Mouse (Mus musculus) limb, embryonic 15.5 days (tissue): ENCODE data around the gene Tex9. TPM values are rescaled to one million over a fixed set of nuclear protein-coding genes. Genes with fewer than 3 reads are reported as not detected.

ENCODE experiments used
- ATAC-seq: fragments of 200-750 bp; cut with Nextera tagmentation; 2 replicates; pipeline ENCODE4 v1.8.0; 2017; ENCODE audit warnings: low read depth, moderate TSS enrichment; ENCODE audit not compliant: insufficient number of reproducible peaks, low FRiP score, low TSS enrichment
- H3K27ac ChIP-seq: fragments of 300-500 bp; sonication (generic); 2 replicates; pipeline ENCODE4 v1.5.1; 2015; ENCODE audit warnings: moderate library complexity, mild to moderate bottlenecking, inconsistent platforms
- H3K27me3 ChIP-seq: fragments of 300-500 bp; sonication (generic); 2 replicates; pipeline ENCODE4 v1.6.1; 2015; ENCODE audit warnings: inconsistent platforms
- H3K36me3 ChIP-seq: fragments of 300-500 bp; sonication (generic); 2 replicates; pipeline ENCODE4 v1.6.1; 2015; ENCODE audit warnings: inconsistent platforms
- H3K4me1 ChIP-seq: fragments of 300-500 bp; sonication (generic); 2 replicates; pipeline ENCODE4 v1.6.1; 2015; ENCODE audit warnings: inconsistent platforms
- H3K4me2 ChIP-seq: fragments of 300-500 bp; sonication (generic); 2 replicates; pipeline ENCODE4 v1.6.1; 2015; ENCODE audit warnings: mild to moderate bottlenecking, inconsistent platforms
- H3K4me3 ChIP-seq: fragments of 300-500 bp; sonication (generic); 2 replicates; pipeline ENCODE4 v1.5.1; 2015; ENCODE audit warnings: mild to moderate bottlenecking, inconsistent platforms
- H3K9ac ChIP-seq: fragments of 300-500 bp; sonication (generic); 2 replicates; pipeline ENCODE4 v1.6.1; 2015; ENCODE audit warnings: inconsistent platforms
- H3K9me3 ChIP-seq: fragments of 300-500 bp; sonication (generic); 2 replicates; pipeline ENCODE4 v1.6.1; 2016; ENCODE audit warnings: inconsistent platforms
- WGBS: fragments of 180-500 bp; shearing (Covaris S2); methylation state at CpG from one replicate; pipeline ENCODE4 v1.1.7; 2015; 5-methylcytosine and 5-hydroxymethylcytosine counted together
- polyA plus RNA-seq: library from polyadenylated mRNA; unstranded; fragments of >200 nt; fragmentation: Nextera tagmentation; extraction: Ambion mirVana; gene quantifications from 2 replicates; pipeline ENCODE4 v1.2.1, GENCODE M21; 2015

Tex9 gene
- polyA plus RNA-seq = 22.0 and 24.0 TPM in 2 replicates

DNA sequence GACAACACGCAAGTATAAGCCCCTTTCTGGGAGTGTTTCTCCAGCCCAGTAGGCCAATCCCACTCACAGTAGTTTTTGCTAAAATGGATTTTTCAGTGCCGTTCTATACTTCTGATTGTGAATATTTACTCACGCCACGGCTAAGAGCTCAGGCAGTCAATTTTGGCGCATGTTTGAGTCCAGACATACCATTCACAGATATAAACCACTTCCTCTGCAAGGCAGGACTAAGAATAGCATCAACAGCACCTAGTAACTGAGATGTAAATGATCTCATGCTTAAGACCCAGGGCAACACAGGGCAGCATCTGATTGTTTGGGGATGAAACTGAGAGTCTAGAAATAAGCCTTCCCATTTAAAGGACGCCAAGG lies at the start of gene Tex9:
TSS of gene Tex9 (minus strand) at position 19 of the 372 bp plus-strand sequence.
- ATAC-seq = 0 out of 2 replicates have a peak, but pooled peaks have one; percentile 30
- no peaks in the 10 kb centered on the region for H3K36me3 ChIP-seq
- H3K4me2 ChIP-seq = peak within 1 kb of the TSS; percentile 72
- no peaks in the 10 kb centered on the region for H3K9me3 ChIP-seq
- H3K4me3 ChIP-seq = peak within 1 kb of the TSS; percentile 61
- 10% methylated on average over 6 of the region's 6 CpGs for WGBS
- peaks cover 11% of the 10 kb centered on the region for H3K4me1 ChIP-seq
- peak within 1 kb of the TSS; percentile 78 for H3K27ac ChIP-seq
- H3K9ac ChIP-seq = peak within 1 kb of the TSS; percentile 35
- no peaks in the 10 kb centered on the region for H3K27me3 ChIP-seq

GRCm38 (mm10) chr9:72537086-72537485 lies 45.1 kb upstream of the Tex9 start:
- H3K36me3 ChIP-seq = 0 out of 2 replicates have a peak, but pooled peaks cover 3% of the 10 kb centered on the region
- no peaks in the 10 kb centered on the region for H3K9me3 ChIP-seq
- no peak for ATAC-seq
- no peaks in the 10 kb centered on the region for H3K27me3 ChIP-seq
- 87% methylated on average over 1 of the region's 1 CpGs for WGBS
- no peak overlapping the region for H3K9ac ChIP-seq
- no peak overlapping the region for H3K27ac ChIP-seq
- H3K4me1 ChIP-seq = no peaks in the 10 kb centered on the region; the same call in 1 of the 2 replicates
- no peak overlapping the region for H3K4me3 ChIP-seq
- no peak overlapping the region for H3K4me2 ChIP-seq

DNA sequence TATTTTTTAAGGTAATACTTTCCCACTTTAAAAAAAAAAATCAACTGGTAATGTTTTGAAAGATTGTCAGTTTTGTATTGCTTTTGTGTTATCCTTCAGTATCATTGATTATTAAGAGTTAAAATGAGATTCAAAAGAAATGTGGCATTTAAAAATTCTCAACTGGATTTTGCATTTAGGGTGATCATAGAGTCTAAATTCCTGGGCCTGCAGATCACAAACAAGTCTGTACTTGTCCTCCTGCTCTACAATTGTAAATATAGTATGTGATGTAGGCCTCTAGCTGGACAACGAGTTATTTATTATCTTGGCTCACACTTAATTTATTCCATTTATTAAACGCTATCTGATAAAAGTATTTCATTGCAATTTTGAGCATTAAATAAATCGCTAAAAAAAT lies 43.4 kb upstream of the Tex9 start:
- peaks cover 9% of the 10 kb centered on the region for H3K4me1 ChIP-seq
- no peak overlapping the region for H3K4me2 ChIP-seq
- H3K9me3 ChIP-seq = no peaks in the 10 kb centered on the region
- no peak overlapping the region for H3K9ac ChIP-seq
- H3K27ac ChIP-seq = no peak overlapping the region
- H3K27me3 ChIP-seq = no peaks in the 10 kb centered on the region
- no peak for ATAC-seq
- WGBS = 67% methylated on average over 3 of the region's 3 CpGs
- H3K4me3 ChIP-seq = no peak overlapping the region
- H3K36me3 ChIP-seq = 0 out of 2 replicates have a peak, but pooled peaks cover 3% of the 10 kb centered on the region

DNA sequence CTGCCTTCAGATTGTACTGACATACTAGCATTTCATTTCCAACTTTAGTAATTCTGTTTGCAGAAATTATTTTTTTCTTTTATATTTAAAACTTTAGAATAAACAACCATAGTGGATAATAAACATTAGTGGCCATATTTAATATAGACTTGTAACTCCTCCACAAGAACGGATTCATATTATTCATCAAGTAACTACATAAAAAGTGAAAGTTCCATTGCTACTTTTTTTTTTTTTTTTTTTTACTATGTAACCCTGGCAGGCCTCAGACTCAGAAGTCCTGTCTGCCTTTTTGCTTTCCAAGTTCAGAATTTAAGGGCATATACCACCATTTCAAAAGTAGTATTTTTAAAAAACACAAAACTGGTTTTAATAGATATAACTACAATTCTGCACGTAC lies 43.0 kb upstream of the Tex9 start:
- Histone ChIP-seq H3K4me2 (no peak overlapping the region), H3K27me3 (no peaks in the 10 kb centered on the region), H3K27ac (no peak overlapping the region), H3K9me3 (no peaks in the 10 kb centered on the region), H3K4me3 (no peak overlapping the region), H3K4me1 (peaks cover 13% of the 10 kb centered on the region), H3K9ac (no peak overlapping the region), H3K36me3 (no peaks in the 10 kb centered on the region)
- WGBS = 59% methylated on average over 2 of the region's 2 CpGs
- ATAC-seq = no peak

DNA sequence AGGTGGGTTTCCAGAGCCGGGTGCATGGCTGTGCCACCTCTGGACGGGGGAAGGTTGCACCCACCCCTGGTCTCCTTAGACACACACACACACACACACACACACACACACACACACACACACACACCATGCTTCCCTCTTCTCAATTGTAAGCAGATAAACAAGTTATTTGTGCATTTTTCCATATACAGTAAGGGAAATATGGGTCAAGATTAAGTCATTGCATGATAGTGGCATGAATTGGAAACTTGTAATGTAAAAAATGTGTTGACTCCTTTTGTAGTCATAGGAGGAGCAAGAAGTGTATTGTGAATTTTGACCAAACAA lies 41.0 kb upstream of the Tex9 start:
- WGBS = 0% methylated on average over 2 of the region's 2 CpGs
- no peak for ATAC-seq
- H3K9ac ChIP-seq = peak overlapping the region; percentile 90

GRCm38 (mm10) chr9:72532381-72533088 lies 40.5 kb upstream of the Tex9 start:
- H3K4me1 ChIP-seq = peaks cover 13% of the 10 kb centered on the region
- H3K4me2 ChIP-seq = peak overlapping the region; percentile 79
- ATAC-seq = peak; percentile 42
- H3K4me3 ChIP-seq = peak overlapping the region; percentile 94
- no peaks in the 10 kb centered on the region for H3K9me3 ChIP-seq
- no peaks in the 10 kb centered on the region for H3K27me3 ChIP-seq
- 1% methylated on average over 54 of the region's 55 CpGs for WGBS
- no peaks in the 10 kb centered on the region for H3K36me3 ChIP-seq
- H3K27ac ChIP-seq = peak overlapping the region; percentile 99
- H3K9ac ChIP-seq = peak overlapping the region; percentile 90

More for the DNA sequence above, 41.0 kb upstream of the Tex9 start:
- H3K9me3 ChIP-seq = no peaks in the 10 kb centered on the region
- H3K27ac ChIP-seq = peak overlapping the region; percentile 99
- H3K36me3 ChIP-seq = no peaks in the 10 kb centered on the region
- no peaks in the 10 kb centered on the region for H3K27me3 ChIP-seq
- peak overlapping the region; percentile 94 for H3K4me3 ChIP-seq
- peak overlapping the region; percentile 79 for H3K4me2 ChIP-seq
- H3K4me1 ChIP-seq = peaks cover 13% of the 10 kb centered on the region

DNA sequence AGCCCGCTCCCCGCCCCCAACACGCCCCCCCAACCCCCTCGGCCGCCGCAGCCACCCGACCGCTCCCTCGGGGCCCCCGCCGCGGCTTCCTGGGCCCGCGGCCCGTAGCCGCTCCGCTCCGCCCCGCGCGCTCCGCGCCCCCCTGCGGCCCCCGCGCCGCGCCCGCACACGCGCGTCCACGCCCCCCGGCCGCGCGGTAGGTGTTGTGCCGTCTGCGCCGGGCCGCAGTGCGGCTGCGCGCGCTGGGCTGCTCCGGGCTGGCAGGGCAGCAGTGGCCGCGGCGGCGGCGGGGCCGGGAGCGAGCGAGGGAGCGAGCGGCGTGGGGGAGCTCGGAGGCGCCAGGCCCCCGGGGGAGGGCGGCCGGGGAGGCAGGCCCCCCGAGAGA lies 40.0 kb upstream of the Tex9 start, which contains the start of gene Rfx7:
TSS of gene Rfx7 (plus strand) at position 245 of the 385 bp plus-strand sequence.
- peak within 1 kb of the TSS; percentile 94 for H3K4me3 ChIP-seq
- no peaks in the 10 kb centered on the region for H3K27me3 ChIP-seq
- peak within 1 kb of the TSS; percentile 99 for H3K27ac ChIP-seq
- peak within 1 kb of the TSS; percentile 79 for H3K4me2 ChIP-seq
- peak; percentile 85 for ATAC-seq
- H3K36me3 ChIP-seq = no peaks in the 10 kb centered on the region
- under 1% methylated on average over 60 of the region's 63 CpGs for WGBS
- peaks cover 13% of the 10 kb centered on the region for H3K4me1 ChIP-seq
- H3K9ac ChIP-seq = peak within 1 kb of the TSS; percentile 90
- no peaks in the 10 kb centered on the region for H3K9me3 ChIP-seq

DNA sequence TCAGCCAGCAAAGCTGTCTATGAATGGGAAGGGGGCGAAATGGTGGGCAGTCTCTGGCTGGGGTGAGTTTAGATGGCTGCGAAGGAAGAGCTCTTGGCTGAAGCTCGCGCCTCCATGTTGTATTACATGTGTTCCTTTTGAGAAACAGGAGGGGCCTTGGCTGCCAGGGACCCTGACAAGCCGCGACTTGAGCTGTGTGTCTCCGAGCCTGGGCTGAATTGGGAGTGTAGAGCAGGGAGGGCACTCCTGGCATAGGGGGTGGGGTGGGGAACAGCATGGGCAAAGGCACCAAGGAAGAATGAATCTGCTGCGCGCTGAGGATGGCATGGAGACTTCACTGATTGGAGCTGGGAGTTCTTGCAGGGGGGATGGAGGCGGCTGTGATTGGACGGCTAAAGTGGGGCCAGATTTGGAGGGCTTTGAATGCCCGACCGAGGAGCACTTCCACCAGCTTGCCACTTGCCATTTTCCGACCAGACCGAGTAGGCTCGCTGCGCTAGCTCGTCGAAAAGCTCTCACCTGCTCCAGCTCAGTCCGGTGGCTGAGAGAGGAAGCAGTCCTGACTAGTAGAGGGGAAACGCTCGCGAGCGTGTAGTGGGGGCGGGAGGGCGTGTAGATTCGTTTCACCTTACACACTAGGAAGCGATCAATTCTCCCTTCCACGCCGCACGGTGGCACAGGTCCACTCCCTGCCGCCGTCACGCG lies 39.4 kb upstream of the Tex9 start:
- ATAC-seq = peak; percentile 83
- H3K27ac ChIP-seq = peak overlapping the region; percentile 99

GRCm38 (mm10) chr9:72530824-72531223 lies 38.8 kb upstream of the Tex9 start:
- H3K27me3 ChIP-seq = no peaks in the 10 kb centered on the region
- H3K9me3 ChIP-seq = no peaks in the 10 kb centered on the region
- peak overlapping the region; percentile 94 for H3K4me3 ChIP-seq
- H3K9ac ChIP-seq = no peak overlapping the region
- peak overlapping the region; percentile 79 for H3K4me2 ChIP-seq
- no peaks in the 10 kb centered on the region for H3K36me3 ChIP-seq
- peaks cover 13% of the 10 kb centered on the region for H3K4me1 ChIP-seq
- H3K27ac ChIP-seq = peak overlapping the region; percentile 99
- no peak for ATAC-seq
- WGBS = 22% methylated on average over 4 of the region's 4 CpGs

More for the DNA sequence above, 39.4 kb upstream of the Tex9 start:
- Histone ChIP-seq H3K4me3 (peak overlapping the region; percentile 94), H3K4me2 (peak overlapping the region; percentile 79), H3K9me3 (no peaks in the 10 kb centered on the region), H3K27me3 (no peaks in the 10 kb centered on the region), H3K4me1 (peaks cover 13% of the 10 kb centered on the region), H3K36me3 (no peaks in the 10 kb centered on the region), H3K9ac (peak overlapping the region; percentile 90)
- under 1% methylated on average over 34 of the region's 35 CpGs for WGBS

DNA sequence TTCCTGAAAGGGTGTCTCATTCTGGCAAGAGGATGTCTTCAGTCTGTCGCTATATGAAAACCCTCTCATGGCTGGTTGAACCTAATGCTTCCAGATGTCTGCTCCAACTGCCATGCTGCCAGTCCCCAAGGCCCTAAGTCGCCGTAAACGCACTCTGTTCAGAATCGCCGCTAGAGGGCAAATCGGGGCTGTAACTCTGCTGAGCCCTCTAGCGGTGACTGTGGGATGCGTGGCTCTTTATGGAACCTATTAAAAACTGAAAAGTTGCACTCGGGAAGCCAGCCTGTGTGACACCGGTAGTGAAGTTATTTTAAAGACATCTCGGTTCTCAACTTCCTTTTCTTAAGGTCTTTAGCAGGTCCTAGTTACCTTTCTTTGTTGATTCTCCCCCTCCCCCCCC lies 38.2 kb upstream of the Tex9 start:
- no peak overlapping the region for H3K27ac ChIP-seq
- H3K4me3 ChIP-seq = no peak overlapping the region
- H3K9me3 ChIP-seq = no peaks in the 10 kb centered on the region
- ATAC-seq = no peak
- no peaks in the 10 kb centered on the region for H3K36me3 ChIP-seq
- 0 out of 2 replicates have a peak overlapping the region, but pooled peaks have one; percentile 7 for H3K4me2 ChIP-seq
- H3K4me1 ChIP-seq = peaks cover 13% of the 10 kb centered on the region
- no peaks in the 10 kb centered on the region for H3K27me3 ChIP-seq
- H3K9ac ChIP-seq = no peak overlapping the region
- WGBS = under 1% methylated on average over 12 of the region's 12 CpGs

DNA sequence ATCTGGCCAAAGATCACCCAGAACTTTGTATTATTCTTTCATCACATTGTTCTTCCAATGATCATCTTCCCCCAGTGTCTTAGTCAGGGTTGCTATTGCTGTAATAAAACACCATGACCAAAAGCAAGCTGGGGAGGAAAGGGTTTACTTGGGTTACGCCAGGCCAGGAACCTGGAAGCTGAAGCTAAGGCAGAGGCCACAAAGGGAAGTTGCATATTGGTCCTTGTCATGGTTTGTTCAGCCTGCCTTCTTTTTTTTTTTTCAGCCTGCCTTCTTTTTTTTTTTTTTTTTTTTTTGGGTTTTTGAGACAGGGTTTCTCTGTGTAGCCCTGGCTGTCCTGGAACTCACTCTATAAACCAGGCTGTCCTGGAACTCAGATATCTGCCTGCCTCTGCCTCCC lies 34.1 kb upstream of the Tex9 start:
- 81% methylated on average over 1 of the region's 1 CpGs for WGBS
- H3K27ac ChIP-seq = no peak overlapping the region
- H3K36me3 ChIP-seq = no peaks in the 10 kb centered on the region
- no peaks in the 10 kb centered on the region for H3K27me3 ChIP-seq
- H3K4me2 ChIP-seq = no peak overlapping the region
- ATAC-seq = no peak
- H3K4me3 ChIP-seq = no peak overlapping the region
- peaks cover 10% of the 10 kb centered on the region for H3K4me1 ChIP-seq
- no peak overlapping the region for H3K9ac ChIP-seq
- H3K9me3 ChIP-seq = no peaks in the 10 kb centered on the region

DNA sequence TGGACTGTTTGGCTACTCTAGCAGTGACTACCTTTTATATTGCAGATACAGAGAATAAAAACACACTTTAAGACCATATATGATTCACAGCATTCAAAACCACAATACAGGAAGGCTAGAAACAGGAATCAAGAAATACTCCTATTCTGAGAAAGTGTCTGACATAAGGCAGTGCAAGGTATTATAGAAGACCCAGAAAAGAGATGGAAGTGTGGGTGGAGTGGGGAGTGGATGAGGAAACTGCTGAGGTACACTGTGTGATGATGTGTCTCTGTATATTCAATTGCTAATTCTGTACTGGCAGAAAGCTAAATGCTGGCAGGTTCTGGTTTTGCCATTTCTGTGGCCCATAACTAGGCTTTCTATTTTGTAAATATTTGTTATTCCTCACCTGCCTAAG lies 28.8 kb upstream of the Tex9 start:
- Histone ChIP-seq H3K36me3 (no peaks in the 10 kb centered on the region), H3K9ac (no peak overlapping the region), H3K27me3 (no peaks in the 10 kb centered on the region), H3K9me3 (no peaks in the 10 kb centered on the region), H3K27ac (no peak overlapping the region), H3K4me1 (no peaks in the 10 kb centered on the region), H3K4me2 (no peak overlapping the region), H3K4me3 (no peak overlapping the region)
- ATAC-seq = no peak
